Mouse (Mus musculus) small intestine, adult 2 months (tissue): ENCODE results near the gene Snrk.

ENCODE experiments used
- CTCF ChIP-seq: fragments of 200-500 bp; IDR thresholded peaks from 2 replicates; pipeline ENCODE4 v1.5.1; 2012; ENCODE audit warnings: low read depth, mild to moderate bottlenecking, control low read depth, inconsistent platforms, low read length, moderate library complexity, mixed read lengths; ENCODE audit not compliant: insufficient replicate concordance, insufficient read length; ENCODE audit errors: extremely low read depth
- POLR2A ChIP-seq: fragments of 200-500 bp; IDR thresholded peaks from 2 replicates; pipeline ENCODE4 v1.6.1; 2012; ENCODE audit warnings: low read depth, mild to moderate bottlenecking, control low read depth, inconsistent platforms, low read length, moderate library complexity

DNA sequence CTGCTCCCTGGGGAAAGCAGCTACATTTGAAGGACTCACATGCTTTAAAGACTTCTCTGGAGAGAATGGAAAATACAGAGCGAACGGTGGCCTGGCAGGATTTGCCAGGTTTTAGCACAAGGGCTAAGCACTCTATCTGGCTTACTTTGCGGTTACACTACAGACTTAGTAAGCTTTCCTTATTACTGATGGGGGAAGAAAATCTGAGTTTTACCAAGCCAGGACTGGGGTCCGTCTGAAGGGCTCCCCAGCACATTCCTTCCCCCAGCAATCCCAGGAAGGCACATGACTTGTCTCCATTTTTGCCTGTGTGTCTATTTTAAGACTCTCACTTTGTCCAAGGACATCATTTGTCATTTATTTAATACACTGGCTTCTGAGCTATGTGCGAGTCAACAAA, 80.0 kb downstream of the Snrk start:
- TF ChIP-seq CTCF (no peak), POLR2A (no peak)
